ENCODE assay signal across 12 mouse cellular contexts in the genomic region with DNA sequence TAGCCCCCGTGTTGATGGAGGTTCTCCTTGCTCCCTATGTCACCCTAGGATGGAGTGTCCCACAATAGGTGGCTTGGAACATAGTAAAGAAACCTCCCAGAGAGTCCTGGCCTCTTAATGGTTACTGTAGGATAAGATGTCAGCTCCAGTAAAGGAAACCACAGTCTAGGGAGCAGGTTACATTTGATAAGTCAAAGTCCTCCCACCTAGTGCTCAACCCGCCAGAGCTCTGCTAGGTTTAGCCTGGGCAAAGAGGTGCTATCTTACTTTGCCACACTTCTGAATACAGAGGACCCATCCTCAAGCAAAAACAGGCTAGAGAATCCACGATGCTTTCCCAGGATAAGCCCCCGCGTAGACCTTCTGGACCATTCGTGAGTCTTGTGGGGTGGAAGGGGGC. TPM values are rescaled to one million over a fixed set of nuclear protein-coding genes. Genes with fewer than 3 reads are reported as not detected.
A peak's percentile ranks its signal among the peaks of the same experiment; 100 is the strongest.
DNase-seq lines count a peak whose midpoint lies in the region; ATAC-seq and TF ChIP-seq lines count a peak whose summit lies in the region.
"Had no signal": no experiment of that assay in that cellular context is flagged by ENCODE, and none has a peak within 500 bp of the region (broad histone marks: within the 10 kb centered on the region; RNA-seq: fewer than 3 reads in every experiment).

No protein-coding gene starts in this region.

- peaks cover 36% of the 10 kb centered on the region for H3K79me2 ChIP-seq in C2C12 (ENCODE audit: control insufficient read depth, insufficient read depth)

- H3K79me3 ChIP-seq in C2C12 (ENCODE audit: low read depth) = peaks cover 28% of the 10 kb centered on the region

- peaks cover 20% of the 10 kb centered on the region for H3K4me1 ChIP-seq in heart, embryonic 16.5 days (ENCODE audit: control insufficient read depth, insufficient read depth, low read length)
- peaks cover 34% of the 10 kb centered on the region for H3K4me1 ChIP-seq in embryonic facial prominence, embryonic 12.5 days
- H3K4me1 ChIP-seq in liver, embryonic 11.5 days (replicated peaks; ENCODE audit: control insufficient read depth, insufficient read depth, low read length) = peaks cover 57% of the 10 kb centered on the region
- H3K4me1 ChIP-seq in forebrain, postnatal 0 days (ENCODE audit: insufficient read depth) = peaks cover 9% of the 10 kb centered on the region; the same call in 1 of the 2 replicates

- DNase-seq in heart, adult 11 months = no peak
- no peak for DNase-seq in liver, embryonic 11.5 days (ENCODE audit: low spot score)
- DNase-seq in right cerebral cortex, postnatal 10 days (ENCODE audit: low spot score in 2 of 2) = no peak
- DNase-seq in forebrain, postnatal 0 days = no peak
- no peak for DNase-seq in urinary bladder, postnatal 36 days (ENCODE audit: low spot score in 2 of 2)
- DNase-seq: adrenal gland, adult 2 months; cerebellum, postnatal 14 days; thymus, adult 2 months had no signal

- no peak for TF ChIP-seq CTCF in C2C12 (IDR thresholded peaks at IDR 0.05; ENCODE audit: control insufficient read depth, insufficient read depth, insufficient read length)
- TF ChIP-seq CTCF in forebrain, postnatal 0 days (IDR thresholded peaks at IDR 0.05; ENCODE audit: low read depth) = no peak

- H3K36me3 ChIP-seq in heart, embryonic 16.5 days (ENCODE audit: control insufficient read depth, insufficient read depth) = no peaks in the 10 kb centered on the region
- H3K36me3 ChIP-seq in C2C12 (ENCODE audit: control insufficient read depth, insufficient read depth) = no peaks in the 10 kb centered on the region
- no peaks in the 10 kb centered on the region for H3K36me3 ChIP-seq in embryonic facial prominence, embryonic 12.5 days
- no peaks in the 10 kb centered on the region for H3K36me3 ChIP-seq in liver, embryonic 11.5 days (ENCODE audit: control insufficient read depth, insufficient read depth, low read length)
- H3K36me3 ChIP-seq in forebrain, postnatal 0 days (ENCODE audit: insufficient read depth) = no peaks in the 10 kb centered on the region

- H3K9me3 ChIP-seq in heart, embryonic 16.5 days (replicated peaks; ENCODE audit: control insufficient read depth, low read length) = no peaks in the 10 kb centered on the region
- H3K9me3 ChIP-seq in embryonic facial prominence, embryonic 12.5 days = no peaks in the 10 kb centered on the region
- no peaks in the 10 kb centered on the region for H3K9me3 ChIP-seq in liver, embryonic 11.5 days (ENCODE audit: control insufficient read depth, low read length)
- no peaks in the 10 kb centered on the region for H3K9me3 ChIP-seq in forebrain, postnatal 0 days (ENCODE audit: low read length)

- no peak for ATAC-seq in heart, embryonic 16.5 days (replicated peaks; ENCODE audit: extremely low read depth, insufficient read depth, low FRiP score)
- ATAC-seq in embryonic facial prominence, embryonic 12.5 days (ENCODE audit: insufficient number of reproducible peaks, insufficient read depth, low FRiP score, low TSS enrichment) = no peak
- ATAC-seq in liver, embryonic 11.5 days (replicated peaks; ENCODE audit: low FRiP score) = peak; percentile 79
- ATAC-seq in forebrain, postnatal 0 days = no peak

- H3K27ac ChIP-seq in heart, embryonic 16.5 days (ENCODE audit: low read length) = no peak overlapping the region
- H3K27ac ChIP-seq in embryonic facial prominence, embryonic 12.5 days = no peak overlapping the region
- H3K27ac ChIP-seq in liver, embryonic 11.5 days (ENCODE audit: low read depth, low read length) = peak overlapping the region; percentile 92
- H3K27ac ChIP-seq in forebrain, postnatal 0 days (ENCODE audit: low read depth, low read length) = no peak overlapping the region
- H3K27ac ChIP-seq: macrophage had no signal

- no peaks in the 10 kb centered on the region for H3K27me3 ChIP-seq in heart, embryonic 16.5 days (ENCODE audit: control insufficient read depth, insufficient read depth, low read length)
- no peaks in the 10 kb centered on the region for H3K27me3 ChIP-seq in C2C12 (ENCODE audit: control insufficient read depth, insufficient read depth, insufficient read length)
- no peaks in the 10 kb centered on the region for H3K27me3 ChIP-seq in embryonic facial prominence, embryonic 12.5 days
- H3K27me3 ChIP-seq in liver, embryonic 11.5 days (replicated peaks; ENCODE audit: control insufficient read depth, insufficient read depth, low read length) = no peaks in the 10 kb centered on the region
- H3K27me3 ChIP-seq in forebrain, postnatal 0 days (ENCODE audit: insufficient read depth, low read length) = no peaks in the 10 kb centered on the region; the same call in 1 of the 2 replicates

- H3ac ChIP-seq in C2C12 (ENCODE audit: control insufficient read depth, insufficient read length, low read depth) = peak overlapping the region; percentile 80

- WGBS in heart, embryonic 16.5 days = 85% methylated on average over 6 of the region's 6 CpGs
- WGBS in embryonic facial prominence, embryonic 12.5 days = 88% methylated on average over 6 of the region's 6 CpGs
- 50% methylated on average over 6 of the region's 6 CpGs for WGBS in liver, embryonic 11.5 days
- 89% methylated on average over 6 of the region's 6 CpGs for WGBS in forebrain, postnatal 0 days

- no peak overlapping the region; the same call in 1 of the 2 replicates for H3K9ac ChIP-seq in heart, embryonic 16.5 days (ENCODE audit: low read length)
- no peak overlapping the region for H3K9ac ChIP-seq in embryonic facial prominence, embryonic 12.5 days
- H3K9ac ChIP-seq in liver, embryonic 11.5 days (ENCODE audit: low read depth, low read length) = peak overlapping the region; percentile 15
- no peak overlapping the region for H3K9ac ChIP-seq in forebrain, postnatal 0 days

- H3K4me3 ChIP-seq in heart, embryonic 16.5 days (ENCODE audit: low read length) = no peak overlapping the region; the same call in 1 of the 2 replicates
- H3K4me3 ChIP-seq in C2C12 (ENCODE audit: insufficient read depth, poor library complexity, severe bottlenecking) = peak overlapping the region; percentile 68
- no peak overlapping the region for H3K4me3 ChIP-seq in embryonic facial prominence, embryonic 12.5 days
- peak overlapping the region; percentile 63 for H3K4me3 ChIP-seq in liver, embryonic 11.5 days (ENCODE audit: low read depth, low read length)
- H3K4me3 ChIP-seq in forebrain, postnatal 0 days (ENCODE audit: low read depth, low read length) = no peak overlapping the region

- H3K4me2 ChIP-seq in heart, embryonic 16.5 days (ENCODE audit: low read depth, low read length) = peak overlapping the region; percentile 93
- 0 out of 2 replicates have a peak overlapping the region, but pooled peaks have one; percentile 73 for H3K4me2 ChIP-seq in embryonic facial prominence, embryonic 12.5 days (replicated peaks)
- H3K4me2 ChIP-seq in liver, embryonic 11.5 days = peak overlapping the region; percentile 99
- no peak overlapping the region for H3K4me2 ChIP-seq in forebrain, postnatal 0 days (ENCODE audit: low read depth)

TF ChIP-seq in C2C12, 6 proteins besides CTCF, POLR2A, EP300 and RAD21 (continues in another document):
- TF ChIP-seq MYOD1 (IDR thresholded peaks at IDR 0.05; ENCODE audit: control insufficient read depth, insufficient read length, low read depth) (no peak), CEBPB (IDR thresholded peaks at IDR 0.05; ENCODE audit: low read depth) (no peak), FOSL1 (IDR thresholded peaks at IDR 0.05; ENCODE audit: insufficient read depth, low read length, poor library complexity, severe bottlenecking) (no peak)

RNA-seq across cellular contexts. Expression of a gene that starts 1.1 kb away (rescaled TPM):
- not detected in 2 replicates for polyA plus RNA-seq in heart, embryonic 16.5 days (2015; fragmentation: Nextera tagmentation; extraction: Ambion mirVana)
- polyA plus RNA-seq in C2C12 (2012; fragmentation: generic; extraction: Trizol) = not detected
- not detected in 2 replicates for polyA plus RNA-seq in embryonic facial prominence, embryonic 12.5 days (2016; fragmentation: Nextera tagmentation; extraction: Ambion mirVana)
- not detected in 2 replicates for polyA plus RNA-seq in liver, embryonic 11.5 days (2014; fragmentation: Nextera tagmentation; extraction: Ambion mirVana)
- not detected in 2 replicates for total RNA-seq in forebrain, postnatal 0 days (2014; rRNA removed)
- polyA plus RNA-seq in forebrain, postnatal 0 days (2015; fragmentation: Nextera tagmentation; extraction: Ambion mirVana) = not detected in 2 replicates
- total RNA-seq: adrenal gland, adult 2 months had no signal
- polyA plus RNA-seq: adrenal gland, adult 2 months; macrophage; thymus, adult 2 months had no signal

RNA-seq across cellular contexts. Expression of a gene that starts 2.3 kb away (rescaled TPM):
- 3.9 and 4.3 TPM in 2 replicates for polyA plus RNA-seq in heart, embryonic 16.5 days (2015; fragmentation: Nextera tagmentation; extraction: Ambion mirVana)
- 17.2 TPM for polyA plus RNA-seq in C2C12 (2012; fragmentation: generic; extraction: Trizol)
- polyA plus RNA-seq in embryonic facial prominence, embryonic 12.5 days (2016; fragmentation: Nextera tagmentation; extraction: Ambion mirVana) = 2.9 and 3.0 TPM in 2 replicates
- 2.3 and 3.6 TPM in 2 replicates for polyA plus RNA-seq in liver, embryonic 11.5 days (2014; fragmentation: Nextera tagmentation; extraction: Ambion mirVana)
- total RNA-seq in forebrain, postnatal 0 days (2014; rRNA removed) = 1.0 and 1.3 TPM in 2 replicates
- 0.58 and 0.88 TPM in 2 replicates for polyA plus RNA-seq in forebrain, postnatal 0 days (2015; fragmentation: Nextera tagmentation; extraction: Ambion mirVana)

RNA-seq across cellular contexts. Expression of a gene that starts 16.4 kb away (rescaled TPM):
- 10.8 and 19.9 TPM in 2 replicates for polyA plus RNA-seq in heart, embryonic 16.5 days (2015; fragmentation: Nextera tagmentation; extraction: Ambion mirVana)
- 0.21 TPM for polyA plus RNA-seq in C2C12 (2012; fragmentation: generic; extraction: Trizol)
- 0.83 and 1.3 TPM in 2 replicates for polyA plus RNA-seq in embryonic facial prominence, embryonic 12.5 days (2016; fragmentation: Nextera tagmentation; extraction: Ambion mirVana)
- polyA plus RNA-seq in liver, embryonic 11.5 days (2014; fragmentation: Nextera tagmentation; extraction: Ambion mirVana) = 8.6 and 8.7 TPM in 2 replicates
- total RNA-seq in forebrain, postnatal 0 days (2014; rRNA removed) = 0.90 TPM in 1 of 2 replicates, not detected in the other
- 0.26 and 0.48 TPM in 2 replicates for polyA plus RNA-seq in forebrain, postnatal 0 days (2015; fragmentation: Nextera tagmentation; extraction: Ambion mirVana)

RNA-seq across cellular contexts. Expression of a gene that starts 20.4 kb away (rescaled TPM):
- polyA plus RNA-seq in heart, embryonic 16.5 days (2015; fragmentation: Nextera tagmentation; extraction: Ambion mirVana) = 0.26 and 0.90 TPM in 2 replicates
- polyA plus RNA-seq in C2C12 (2012; fragmentation: generic; extraction: Trizol) = not detected
- polyA plus RNA-seq in embryonic facial prominence, embryonic 12.5 days (2016; fragmentation: Nextera tagmentation; extraction: Ambion mirVana) = 2.4 and 2.5 TPM in 2 replicates
- 0.57 and 0.62 TPM in 2 replicates for polyA plus RNA-seq in liver, embryonic 11.5 days (2014; fragmentation: Nextera tagmentation; extraction: Ambion mirVana)
- total RNA-seq in forebrain, postnatal 0 days (2014; rRNA removed) = not detected in 2 replicates
- 0.10 and 0.23 TPM in 2 replicates for polyA plus RNA-seq in forebrain, postnatal 0 days (2015; fragmentation: Nextera tagmentation; extraction: Ambion mirVana)
- polyA plus RNA-seq: macrophage had no signal

RNA-seq across cellular contexts. Expression of a gene that starts 21.8 kb away (rescaled TPM):
- polyA plus RNA-seq in heart, embryonic 16.5 days (2015; fragmentation: Nextera tagmentation; extraction: Ambion mirVana) = 4.1 and 4.4 TPM in 2 replicates
- polyA plus RNA-seq in C2C12 (2012; fragmentation: generic; extraction: Trizol) = 2.4 TPM
- 21.4 and 23.6 TPM in 2 replicates for polyA plus RNA-seq in embryonic facial prominence, embryonic 12.5 days (2016; fragmentation: Nextera tagmentation; extraction: Ambion mirVana)
- 3.2 and 4.0 TPM in 2 replicates for polyA plus RNA-seq in liver, embryonic 11.5 days (2014; fragmentation: Nextera tagmentation; extraction: Ambion mirVana)
- total RNA-seq in forebrain, postnatal 0 days (2014; rRNA removed) = 9.2 and 10.5 TPM in 2 replicates
- 10.6 and 11.4 TPM in 2 replicates for polyA plus RNA-seq in forebrain, postnatal 0 days (2015; fragmentation: Nextera tagmentation; extraction: Ambion mirVana)
- polyA plus RNA-seq: macrophage had no signal

Comparison
In these comparisons a context has a peak if more than half of its experiments do, and no peak if none do; other contexts are left out.
1. H3K4me3 ChIP-seq: peak in C2C12 (single experiment) and liver, embryonic 11.5 days (single experiment); none in heart, embryonic 16.5 days (single experiment), embryonic facial prominence, embryonic 12.5 days (single experiment) and forebrain, postnatal 0 days (single experiment).